Mouse (Mus musculus): ENCODE measurements at regions not wholly inside any gene's neighbourhood (a gene's known extent, or its start where the extent isn't known, plus 50 kb on each side); places are given as distances from the start of the nearest gene placed in this dataset.

- Histone ChIP-seq H3K4me3 (ENCODE audit: low read depth, low read length) (no peak overlapping the region), H3K27ac (ENCODE audit: low read depth, low read length) (no peak overlapping the region), H3K36me3 (ENCODE audit: control insufficient read depth, insufficient read depth, low read length) (no peaks in the 10 kb centered on the region), H3K9ac (ENCODE audit: low read length) (no peak overlapping the region), H3K4me1 (ENCODE audit: control insufficient read depth, insufficient read depth, low read length) (no peaks in the 10 kb centered on the region), H3K9me3 (replicated peaks; ENCODE audit: control insufficient read depth, low read length) (no peaks in the 10 kb centered on the region), H3K27me3 (replicated peaks; ENCODE audit: control insufficient read depth, insufficient read depth, low read length) (no peaks in the 10 kb centered on the region), H3K4me2 (ENCODE audit: low read length) (no peak overlapping the region)
- 70% methylated on average over 3 of the region's 3 CpGs for WGBS
- DNase-seq (ENCODE audit: low spot score) (no peak), ATAC-seq (no peak)
Observed at GRCm38 (mm10) chr12:48641974-48642373, 740.5 kb upstream of the Foxg1 start.

GRCm38 (mm10) chr12:48645135-48645534 lies 737.3 kb upstream of the Foxg1 start:
- no peak overlapping the region for H3K27ac ChIP-seq (ENCODE audit: low read depth, low read length)
- WGBS = 52% methylated on average over 2 of the region's 2 CpGs
- no peak overlapping the region for H3K4me2 ChIP-seq (ENCODE audit: low read length)
- ATAC-seq (0 out of 2 replicates have a peak, but pooled peaks have one; percentile 20), DNase-seq (ENCODE audit: low spot score) (peak; percentile 48)
- H3K27me3 ChIP-seq (replicated peaks; ENCODE audit: control insufficient read depth, insufficient read depth, low read length) = no peaks in the 10 kb centered on the region
- no peak overlapping the region for H3K4me3 ChIP-seq (ENCODE audit: low read depth, low read length)
- no peaks in the 10 kb centered on the region for H3K36me3 ChIP-seq (ENCODE audit: control insufficient read depth, insufficient read depth, low read length)
- no peak overlapping the region for H3K9ac ChIP-seq (ENCODE audit: low read length)
- H3K9me3 ChIP-seq (replicated peaks; ENCODE audit: control insufficient read depth, low read length) = no peaks in the 10 kb centered on the region
- H3K4me1 ChIP-seq (ENCODE audit: control insufficient read depth, insufficient read depth, low read length) = no peaks in the 10 kb centered on the region

DNA sequence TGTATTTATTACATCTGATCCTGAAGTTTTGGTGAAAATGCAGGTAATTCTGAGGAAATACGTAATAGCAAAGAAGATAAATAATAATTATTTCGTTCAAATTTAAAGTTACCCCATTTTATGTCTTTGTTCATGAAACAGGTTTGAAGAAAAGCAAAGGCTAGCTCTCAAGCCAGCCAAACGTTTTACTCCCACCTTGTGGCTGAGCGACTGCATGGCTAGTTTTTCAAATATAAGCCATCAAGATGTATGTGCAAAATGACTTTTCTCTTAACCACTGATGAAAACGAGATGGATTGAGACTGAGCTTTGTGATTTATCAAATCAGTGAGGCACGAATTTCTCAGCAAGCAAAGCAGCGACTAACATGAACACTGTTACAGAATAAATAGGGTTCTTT lies 736.5 kb upstream of the Foxg1 start:
- Histone ChIP-seq H3K36me3 (ENCODE audit: control insufficient read depth, insufficient read depth, low read length) (no peaks in the 10 kb centered on the region), H3K4me2 (ENCODE audit: low read length) (no peak overlapping the region), H3K9me3 (replicated peaks; ENCODE audit: control insufficient read depth, low read length) (no peaks in the 10 kb centered on the region), H3K27me3 (replicated peaks; ENCODE audit: control insufficient read depth, insufficient read depth, low read length) (no peaks in the 10 kb centered on the region), H3K27ac (ENCODE audit: low read depth, low read length) (no peak overlapping the region), H3K4me3 (ENCODE audit: low read depth, low read length) (no peak overlapping the region), H3K9ac (ENCODE audit: low read length) (no peak overlapping the region), H3K4me1 (ENCODE audit: control insufficient read depth, insufficient read depth, low read length) (no peaks in the 10 kb centered on the region)
- DNase-seq (ENCODE audit: low spot score) (peak; percentile 61), ATAC-seq (no peak)
- 55% methylated on average over 7 of the region's 7 CpGs for WGBS

DNA sequence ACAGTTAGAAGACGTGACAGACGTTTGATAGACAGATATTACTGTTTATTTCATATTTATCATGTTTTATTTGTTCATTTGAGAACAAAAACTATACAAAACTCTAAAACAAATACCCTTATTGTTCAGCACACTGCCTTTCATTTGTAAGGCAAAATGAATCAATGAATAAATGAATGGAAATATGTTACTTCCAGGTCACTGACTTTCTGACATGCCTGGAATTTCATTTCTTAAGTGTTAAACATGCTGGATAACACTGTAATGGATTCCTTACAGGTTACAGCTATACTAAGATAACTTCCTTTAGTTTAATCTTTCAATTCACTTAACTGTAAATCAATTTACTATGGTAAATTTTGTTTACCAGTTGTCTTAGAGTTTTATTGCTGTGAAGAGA lies 707.3 kb upstream of the Foxg1 start:
- Histone ChIP-seq H3K27ac (ENCODE audit: low read depth, low read length) (no peak overlapping the region), H3K9ac (ENCODE audit: low read length) (no peak overlapping the region), H3K27me3 (replicated peaks; ENCODE audit: control insufficient read depth, insufficient read depth, low read length) (no peaks in the 10 kb centered on the region), H3K4me3 (ENCODE audit: low read depth, low read length) (no peak overlapping the region), H3K4me1 (ENCODE audit: control insufficient read depth, insufficient read depth, low read length) (no peaks in the 10 kb centered on the region), H3K4me2 (ENCODE audit: low read length) (no peak overlapping the region), H3K36me3 (ENCODE audit: control insufficient read depth, insufficient read depth, low read length) (no peaks in the 10 kb centered on the region), H3K9me3 (replicated peaks; ENCODE audit: control insufficient read depth, low read length) (no peaks in the 10 kb centered on the region)
- ATAC-seq (no peak), DNase-seq (ENCODE audit: low spot score) (no peak)
- WGBS = 59% methylated on average over 2 of the region's 2 CpGs

- H3K27ac ChIP-seq (ENCODE audit: low read depth, low read length) = no peak overlapping the region
- no peak overlapping the region for H3K4me2 ChIP-seq (ENCODE audit: low read length)
- no peaks in the 10 kb centered on the region for H3K27me3 ChIP-seq (replicated peaks; ENCODE audit: control insufficient read depth, insufficient read depth, low read length)
- 84% methylated on average over 1 of the region's 1 CpGs for WGBS
- H3K4me3 ChIP-seq (ENCODE audit: low read depth, low read length) = no peak overlapping the region
- H3K4me1 ChIP-seq (ENCODE audit: control insufficient read depth, insufficient read depth, low read length) = no peaks in the 10 kb centered on the region
- DNase-seq (ENCODE audit: low spot score) (no peak), ATAC-seq (no peak)
- H3K36me3 ChIP-seq (ENCODE audit: control insufficient read depth, insufficient read depth, low read length) = no peaks in the 10 kb centered on the region
- no peak overlapping the region for H3K9ac ChIP-seq (ENCODE audit: low read length)
- no peaks in the 10 kb centered on the region for H3K9me3 ChIP-seq (replicated peaks; ENCODE audit: control insufficient read depth, low read length)
Observed at GRCm38 (mm10) chr12:48680957-48681356, 701.5 kb upstream of the Foxg1 start.

DNA sequence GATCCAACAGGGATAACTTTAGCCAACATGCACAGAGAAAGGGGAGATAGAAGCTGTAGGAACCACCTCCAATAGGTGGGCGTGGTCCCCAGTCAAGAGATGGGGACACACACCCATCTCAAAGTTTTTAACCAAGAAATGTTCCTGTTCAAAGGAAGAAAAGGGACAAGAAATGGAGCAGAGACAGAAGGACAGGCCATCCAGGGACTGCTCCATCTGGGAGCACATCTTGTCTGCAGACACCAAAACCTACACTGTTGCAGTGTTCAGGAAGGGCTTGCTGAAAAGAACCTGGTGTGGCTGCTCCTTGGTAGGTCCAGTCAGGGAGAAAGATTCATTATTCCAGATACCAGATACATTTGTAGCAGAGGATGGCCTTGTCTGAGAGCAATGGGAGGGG lies 676.5 kb upstream of the Foxg1 start:
- Histone ChIP-seq H3K4me3 (ENCODE audit: low read depth, low read length) (no peak overlapping the region), H3K36me3 (ENCODE audit: control insufficient read depth, insufficient read depth, low read length) (no peaks in the 10 kb centered on the region), H3K9ac (ENCODE audit: low read length) (no peak overlapping the region), H3K4me1 (ENCODE audit: control insufficient read depth, insufficient read depth, low read length) (no peaks in the 10 kb centered on the region), H3K27me3 (replicated peaks; ENCODE audit: control insufficient read depth, insufficient read depth, low read length) (no peaks in the 10 kb centered on the region), H3K27ac (ENCODE audit: low read depth, low read length) (no peak overlapping the region), H3K9me3 (replicated peaks; ENCODE audit: control insufficient read depth, low read length) (no peaks in the 10 kb centered on the region), H3K4me2 (ENCODE audit: low read length) (no peak overlapping the region)
- 85% methylated on average over 1 of the region's 1 CpGs for WGBS
- no peak for ATAC-seq
- DNase-seq (ENCODE audit: low spot score) = no peak

DNA sequence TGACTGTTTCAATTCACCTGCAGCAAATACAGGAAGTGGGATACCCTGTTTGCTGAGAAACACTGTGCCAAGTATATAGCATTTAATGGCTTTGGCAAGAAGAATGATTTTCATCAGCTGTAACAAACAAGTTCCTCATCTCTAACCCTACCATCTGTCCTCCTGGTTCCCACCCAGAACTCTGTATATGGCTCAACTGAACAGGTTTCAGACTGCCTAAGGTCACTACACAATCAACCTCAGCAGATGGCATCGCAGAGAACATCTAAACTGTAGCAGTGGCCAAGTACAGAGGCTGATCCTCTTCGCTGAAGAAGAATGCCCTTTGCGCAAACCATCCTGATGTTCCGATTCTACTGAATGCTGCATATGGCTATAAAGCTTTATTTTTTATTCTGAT lies 668.8 kb upstream of the Foxg1 start:
- Histone ChIP-seq H3K4me3 (ENCODE audit: low read depth, low read length) (no peak overlapping the region), H3K9me3 (replicated peaks; ENCODE audit: control insufficient read depth, low read length) (no peaks in the 10 kb centered on the region), H3K27ac (ENCODE audit: low read depth, low read length) (no peak overlapping the region), H3K36me3 (ENCODE audit: control insufficient read depth, insufficient read depth, low read length) (no peaks in the 10 kb centered on the region), H3K9ac (ENCODE audit: low read length) (no peak overlapping the region), H3K4me1 (ENCODE audit: control insufficient read depth, insufficient read depth, low read length) (no peaks in the 10 kb centered on the region), H3K27me3 (replicated peaks; ENCODE audit: control insufficient read depth, insufficient read depth, low read length) (no peaks in the 10 kb centered on the region), H3K4me2 (ENCODE audit: low read length) (no peak overlapping the region)
- ATAC-seq (peak; percentile 68; the same call in 1 of the 2 replicates), DNase-seq (ENCODE audit: low spot score) (peak; percentile 49)
- WGBS = 81% methylated on average over 4 of the region's 4 CpGs

- ATAC-seq (no peak), DNase-seq (ENCODE audit: low spot score) (no peak)
Observed at GRCm38 (mm10) chr12:48729851-48730250, 652.6 kb upstream of the Foxg1 start.

GRCm38 (mm10) chr12:48758805-48759396 lies 623.6 kb upstream of the Foxg1 start:
- Histone ChIP-seq H3K4me2 (ENCODE audit: low read length) (no peak overlapping the region), H3K9ac (ENCODE audit: low read length) (no peak overlapping the region), H3K27ac (ENCODE audit: low read depth, low read length) (no peak overlapping the region), H3K27me3 (replicated peaks; ENCODE audit: control insufficient read depth, insufficient read depth, low read length) (no peaks in the 10 kb centered on the region), H3K36me3 (ENCODE audit: control insufficient read depth, insufficient read depth, low read length) (no peaks in the 10 kb centered on the region), H3K4me3 (ENCODE audit: low read depth, low read length) (no peak overlapping the region), H3K4me1 (ENCODE audit: control insufficient read depth, insufficient read depth, low read length) (no peaks in the 10 kb centered on the region), H3K9me3 (replicated peaks; ENCODE audit: control insufficient read depth, low read length) (no peaks in the 10 kb centered on the region)
- ATAC-seq = no peak
- 72% methylated on average over 3 of the region's 3 CpGs for WGBS
- DNase-seq (ENCODE audit: low spot score) = no peak

More at GRCm38 (mm10) chr12:48729851-48730250, 652.6 kb upstream of the Foxg1 start:
- H3K9ac ChIP-seq (ENCODE audit: low read length) = no peak overlapping the region
- H3K36me3 ChIP-seq (ENCODE audit: control insufficient read depth, insufficient read depth, low read length) = no peaks in the 10 kb centered on the region
- H3K4me2 ChIP-seq (ENCODE audit: low read length) = no peak overlapping the region
- no peaks in the 10 kb centered on the region for H3K4me1 ChIP-seq (ENCODE audit: control insufficient read depth, insufficient read depth, low read length)
- no peak overlapping the region for H3K4me3 ChIP-seq (ENCODE audit: low read depth, low read length)
- H3K9me3 ChIP-seq (replicated peaks; ENCODE audit: control insufficient read depth, low read length) = no peaks in the 10 kb centered on the region
- 72% methylated on average over 4 of the region's 4 CpGs for WGBS
- no peaks in the 10 kb centered on the region for H3K27me3 ChIP-seq (replicated peaks; ENCODE audit: control insufficient read depth, insufficient read depth, low read length)
- no peak overlapping the region for H3K27ac ChIP-seq (ENCODE audit: low read depth, low read length)
